Mouse (Mus musculus) cortical plate, adult 2 months (tissue): ENCODE data around the gene Adh6a. TPM values are rescaled to one million over a fixed set of nuclear protein-coding genes. Genes with fewer than 3 reads are reported as not detected.

Experiments used
- H3K27ac ChIP-seq: fragments of 200-500 bp; 2 replicates; pipeline ENCODE4 v1.5.1; 2012; ENCODE audit warnings: low read length, control low read depth, inconsistent platforms; ENCODE audit not compliant: insufficient read depth
- H3K4me1 ChIP-seq: fragments of 200-500 bp; 2 replicates; pipeline ENCODE4 v1.6.1; 2011; ENCODE audit warnings: low read length; ENCODE audit not compliant: control insufficient read depth, insufficient read depth
- H3K4me3 ChIP-seq: fragments of 200-500 bp; 2 replicates; pipeline ENCODE4 v1.5.1; 2011; ENCODE audit warnings: mild to moderate bottlenecking, low read length, control low read depth; ENCODE audit not compliant: insufficient read depth
- CTCF ChIP-seq: fragments of 200-500 bp; IDR thresholded peaks from 2 replicates; pipeline ENCODE4 v1.5.1; 2011; ENCODE audit warnings: mild to moderate bottlenecking, control low read depth, low read length; ENCODE audit not compliant: insufficient read depth; ENCODE audit errors: extremely low read depth
- POLR2A ChIP-seq: fragments of 200-500 bp; IDR thresholded peaks from 2 replicates; pipeline ENCODE4 v1.6.1; 2011; ENCODE audit warnings: mild to moderate bottlenecking, low read length, control low read depth; ENCODE audit not compliant: insufficient read depth; ENCODE audit errors: extremely low read depth
- polyA plus RNA-seq: library from polyadenylated mRNA; depleted of rRNA; stranded (reverse); fragments of >200 nt; gene quantifications from 2 replicates; pipeline ENCODE4 v1.2.3, GENCODE M21; 2012; rRNA removed

Gene Adh6a
- not detected in 2 replicates for polyA plus RNA-seq

DNA sequence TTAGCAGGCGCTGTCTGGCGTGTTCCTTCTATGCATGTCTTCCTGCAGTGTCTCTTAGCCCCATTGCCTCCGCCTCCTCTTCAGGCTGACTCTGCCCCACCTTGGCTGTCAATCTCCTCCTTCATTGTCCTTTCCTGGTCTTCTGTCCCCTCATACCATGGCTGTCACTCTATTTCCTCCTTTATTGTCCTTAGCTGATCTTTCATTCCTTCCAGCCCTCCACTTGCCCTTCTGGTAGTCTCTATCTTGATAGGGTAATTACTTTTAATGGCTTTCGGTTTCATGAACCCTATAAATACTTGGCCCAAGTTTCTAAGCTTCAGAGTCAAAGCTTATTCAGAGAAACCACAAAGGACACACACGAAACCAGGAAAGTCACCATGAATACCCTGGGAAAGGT, at the start of gene Adh6a:
Gene Adh6a, plus strand, starts transcription at position 322 of the 400 bp plus-strand sequence.
- Histone ChIP-seq H3K4me1 (no peaks in the 10 kb centered on the region), H3K4me3 (no peak within 1 kb of the TSS), H3K27ac (no peak within 1 kb of the TSS)
- no peak for TF ChIP-seq CTCF
- TF ChIP-seq POLR2A = no peak

DNA sequence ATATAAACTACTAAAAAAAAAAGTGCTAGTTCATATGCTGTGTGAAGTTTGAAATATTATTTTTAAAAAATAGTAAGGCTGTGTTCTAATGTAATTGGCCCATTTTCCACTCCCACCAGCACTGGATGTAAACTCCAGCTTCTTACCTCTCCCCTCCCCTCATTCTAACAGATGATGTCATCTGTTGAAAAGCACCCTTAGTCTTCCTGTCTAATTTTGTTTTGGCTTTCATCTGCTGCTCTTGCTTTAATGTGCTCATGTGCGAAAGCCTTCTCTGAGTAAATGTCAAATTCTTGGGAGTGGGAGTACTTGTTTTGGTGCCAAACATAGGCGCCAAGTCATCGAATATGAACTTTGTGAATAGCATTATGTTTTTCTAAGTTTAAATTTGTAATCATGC, 48.4 kb upstream of the Adh6a start:
- TF ChIP-seq POLR2A (no peak), CTCF (no peak)
- no peak overlapping the region for H3K27ac ChIP-seq
- H3K4me3 ChIP-seq = no peak overlapping the region
- H3K4me1 ChIP-seq = no peaks in the 10 kb centered on the region

GRCm38 (mm10) chr3:138270507-138270906, 42.6 kb upstream of the Adh6a start:
- no peak for TF ChIP-seq CTCF
- TF ChIP-seq POLR2A = no peak

GRCm38 (mm10) chr3:138271297-138271696, 41.8 kb upstream of the Adh6a start:
- Histone ChIP-seq H3K27ac (no peak overlapping the region), H3K4me3 (no peak overlapping the region), H3K4me1 (no peaks in the 10 kb centered on the region)
- TF ChIP-seq CTCF = no peak
- no peak for TF ChIP-seq POLR2A

More at GRCm38 (mm10) chr3:138270507-138270906, 42.6 kb upstream of the Adh6a start:
- H3K27ac ChIP-seq = no peak overlapping the region
- no peak overlapping the region for H3K4me3 ChIP-seq
- no peaks in the 10 kb centered on the region for H3K4me1 ChIP-seq

GRCm38 (mm10) chr3:138273080-138273479, 40.0 kb upstream of the Adh6a start:
- H3K4me1 ChIP-seq = no peaks in the 10 kb centered on the region
- no peak overlapping the region for H3K4me3 ChIP-seq
- no peak overlapping the region for H3K27ac ChIP-seq
- TF ChIP-seq POLR2A (no peak), CTCF (no peak)

DNA sequence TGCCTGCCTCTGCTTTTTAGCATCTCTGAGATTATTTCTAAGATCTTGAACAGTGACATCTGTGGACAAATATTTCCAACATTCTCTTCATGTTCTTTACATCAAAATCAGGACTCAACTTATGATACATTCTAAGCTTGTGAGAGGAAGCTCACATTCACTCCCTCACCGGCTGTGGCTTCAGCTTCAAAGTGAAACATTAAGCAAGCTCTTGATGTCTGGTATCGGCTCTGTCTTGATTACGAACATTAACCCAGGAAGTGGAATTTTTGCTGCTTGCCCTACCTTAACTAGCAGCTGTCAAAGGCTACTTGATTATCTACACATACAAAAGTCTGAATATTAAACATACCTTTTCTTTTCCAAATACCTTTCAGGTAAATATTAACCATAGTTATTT, 38.0 kb upstream of the Adh6a start:
- TF ChIP-seq CTCF (no peak), POLR2A (no peak)
- Histone ChIP-seq H3K4me1 (no peaks in the 10 kb centered on the region), H3K4me3 (no peak overlapping the region), H3K27ac (no peak overlapping the region)

GRCm38 (mm10) chr3:138282556-138282955, 30.5 kb upstream of the Adh6a start:
- H3K4me1 ChIP-seq = no peaks in the 10 kb centered on the region
- no peak overlapping the region for H3K27ac ChIP-seq
- TF ChIP-seq CTCF = no peak
- TF ChIP-seq POLR2A = no peak
- H3K4me3 ChIP-seq = no peak overlapping the region

GRCm38 (mm10) chr3:138283831-138284230, 29.3 kb upstream of the Adh6a start:
- TF ChIP-seq CTCF (no peak), POLR2A (no peak)
- H3K4me1 ChIP-seq = no peaks in the 10 kb centered on the region
- H3K27ac ChIP-seq = no peak overlapping the region
- no peak overlapping the region for H3K4me3 ChIP-seq

DNA sequence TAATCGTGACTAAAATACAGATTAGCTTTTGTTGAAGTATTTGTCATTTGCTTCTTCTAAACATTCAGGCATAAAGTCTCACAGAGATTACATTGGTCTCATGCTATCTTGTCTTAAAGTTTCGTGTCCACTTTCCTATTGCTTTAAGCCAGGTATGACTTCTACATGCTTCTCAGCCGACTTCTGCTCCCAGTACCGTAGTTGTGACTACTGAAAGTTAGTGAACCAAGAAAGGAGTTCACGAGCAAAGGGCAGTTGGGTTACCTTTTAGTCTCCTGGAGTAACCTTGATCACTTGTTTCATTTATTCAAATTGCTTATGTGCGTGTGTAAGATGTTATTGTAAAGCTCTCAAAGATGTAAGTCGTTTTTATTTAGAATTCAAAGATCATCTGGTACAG, 27.1 kb upstream of the Adh6a start:
- Histone ChIP-seq H3K4me1 (no peaks in the 10 kb centered on the region), H3K4me3 (no peak overlapping the region), H3K27ac (no peak overlapping the region)
- TF ChIP-seq POLR2A (no peak), CTCF (no peak)

- no peak overlapping the region for H3K27ac ChIP-seq
- no peak overlapping the region for H3K4me3 ChIP-seq
- H3K4me1 ChIP-seq = no peaks in the 10 kb centered on the region
- TF ChIP-seq CTCF (no peak), POLR2A (no peak)
Measured at GRCm38 (mm10) chr3:138287686-138288085, 25.4 kb upstream of the Adh6a start.

DNA sequence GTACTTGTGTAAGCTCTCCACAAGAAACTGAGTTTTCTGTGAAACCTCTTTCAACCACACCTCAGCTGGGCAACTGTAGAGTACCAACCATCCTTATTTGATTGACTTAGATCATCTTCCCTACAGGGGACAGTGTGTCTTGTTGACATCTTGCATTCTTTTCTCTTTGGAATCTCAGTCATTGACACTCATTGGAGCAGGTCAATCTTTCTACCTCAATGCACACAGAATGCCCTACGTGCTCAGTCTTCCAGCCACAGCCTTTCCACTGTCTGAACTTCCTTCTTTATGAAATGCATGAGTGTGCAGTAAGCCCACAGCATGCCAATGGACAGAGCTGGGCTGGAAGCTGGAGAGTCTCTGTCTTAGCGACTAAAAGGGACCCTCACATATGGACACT, 22.4 kb upstream of the Adh6a start:
- TF ChIP-seq CTCF (no peak), POLR2A (no peak)
- H3K4me1 ChIP-seq = no peaks in the 10 kb centered on the region
- no peak overlapping the region for H3K4me3 ChIP-seq
- H3K27ac ChIP-seq = no peak overlapping the region
